Mouse (Mus musculus): Measurements from ENCODE around the gene Sec24a. TPM values are rescaled to one million over a fixed set of nuclear protein-coding genes. Genes with fewer than 3 reads are reported as not detected.

Gene Sec24a
- polyA plus RNA-seq, 1 experiment = 15.6 TPM

DNA sequence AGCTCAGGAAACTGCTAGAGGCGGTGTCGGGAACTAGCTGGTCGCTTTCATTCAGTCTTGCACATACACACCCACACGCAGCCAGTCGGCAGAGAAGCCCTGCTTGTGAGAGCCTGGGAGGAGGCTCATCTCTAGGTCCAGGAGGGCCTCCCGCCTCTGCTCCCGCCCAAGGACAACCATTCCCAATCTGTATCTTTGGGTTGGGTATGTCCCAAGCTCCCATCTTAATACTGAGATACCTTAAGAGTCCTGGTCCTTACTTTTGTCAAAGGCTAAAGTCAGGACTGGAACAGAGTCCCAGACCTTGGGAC, 113.6 kb downstream of the Sec24a start:
- Histone ChIP-seq H3K27me3 (ENCODE audit: control insufficient read depth, insufficient read depth, low read length) (no peaks in the 10 kb centered on the region), H3K36me3 (ENCODE audit: control insufficient read depth, insufficient read depth, low read length) (no peaks in the 10 kb centered on the region), H3K27ac (ENCODE audit: control insufficient read depth, insufficient read depth, low read length) (no peak overlapping the region), H3K4me3 (ENCODE audit: control insufficient read depth, insufficient read depth, low read length) (peak overlapping the region; percentile 82), H3K4me1 (replicated peaks; ENCODE audit: control insufficient read depth, insufficient read depth, low read length) (peaks cover 53% of the 10 kb centered on the region)
- 2% methylated on average over 7 of the region's 7 CpGs for WGBS
- TF ChIP-seq POLR2A (IDR thresholded peaks at IDR 0.05; ENCODE audit: control insufficient read depth, extremely low read depth, insufficient read depth, low read length, poor library complexity) = no peak
- TF ChIP-seq CTCF (IDR thresholded peaks at IDR 0.05; ENCODE audit: borderline replicate concordance, control insufficient read depth, extremely low read depth, insufficient read depth, low read length, poor library complexity) = no peak
- no peak for DNase-seq

DNA sequence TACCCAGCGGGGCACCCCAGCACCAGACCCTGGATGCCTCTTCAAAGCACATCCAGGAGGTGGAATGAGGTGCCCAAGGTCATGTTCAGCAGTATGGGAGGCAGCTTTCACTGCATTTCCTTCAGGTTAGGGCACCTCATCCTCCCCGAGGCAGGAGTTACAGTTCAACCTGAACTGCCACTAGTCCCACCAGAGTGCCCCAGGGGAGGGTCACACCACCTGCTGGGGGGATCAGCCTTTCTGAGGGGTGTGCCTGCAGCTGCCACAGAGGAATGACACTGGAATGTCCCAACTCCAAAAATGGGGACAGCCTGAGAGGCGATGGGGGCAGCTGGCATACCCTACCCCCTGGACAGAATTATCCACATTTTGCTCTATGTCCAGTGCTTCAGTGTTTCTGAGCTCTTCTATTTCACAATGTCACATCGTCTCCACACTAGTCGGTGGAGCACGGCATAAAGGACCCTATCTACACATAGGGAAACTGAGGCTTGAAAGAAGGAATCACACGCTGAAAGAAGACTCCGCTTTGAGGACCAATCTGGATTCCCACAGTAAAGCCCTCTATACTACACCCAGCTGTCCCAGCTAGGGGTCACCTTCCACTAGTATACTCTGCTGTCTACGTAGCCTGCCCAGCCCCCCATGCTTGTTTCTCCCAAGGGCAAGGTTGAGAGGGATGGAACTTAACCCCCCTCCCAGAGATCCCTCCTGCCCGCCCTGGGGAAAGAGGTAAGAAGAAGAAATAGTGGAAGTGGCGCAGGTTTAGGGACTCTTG, 114.1 kb downstream of the Sec24a start:
- Histone ChIP-seq H3K27me3 (ENCODE audit: control insufficient read depth, insufficient read depth, low read length) (no peaks in the 10 kb centered on the region), H3K36me3 (ENCODE audit: control insufficient read depth, insufficient read depth, low read length) (no peaks in the 10 kb centered on the region), H3K4me1 (replicated peaks; ENCODE audit: control insufficient read depth, insufficient read depth, low read length) (peaks cover 58% of the 10 kb centered on the region), H3K4me3 (ENCODE audit: control insufficient read depth, insufficient read depth, low read length) (peak overlapping the region; percentile 82), H3K27ac (ENCODE audit: control insufficient read depth, insufficient read depth, low read length) (no peak overlapping the region)
- no peak for DNase-seq
- TF ChIP-seq POLR2A (IDR thresholded peaks at IDR 0.05; ENCODE audit: control insufficient read depth, extremely low read depth, insufficient read depth, low read length, poor library complexity) = no peak
- TF ChIP-seq CTCF (IDR thresholded peaks at IDR 0.05; ENCODE audit: borderline replicate concordance, control insufficient read depth, extremely low read depth, insufficient read depth, low read length, poor library complexity) = no peak
- WGBS = 53% methylated on average over 11 of the region's 11 CpGs

DNA sequence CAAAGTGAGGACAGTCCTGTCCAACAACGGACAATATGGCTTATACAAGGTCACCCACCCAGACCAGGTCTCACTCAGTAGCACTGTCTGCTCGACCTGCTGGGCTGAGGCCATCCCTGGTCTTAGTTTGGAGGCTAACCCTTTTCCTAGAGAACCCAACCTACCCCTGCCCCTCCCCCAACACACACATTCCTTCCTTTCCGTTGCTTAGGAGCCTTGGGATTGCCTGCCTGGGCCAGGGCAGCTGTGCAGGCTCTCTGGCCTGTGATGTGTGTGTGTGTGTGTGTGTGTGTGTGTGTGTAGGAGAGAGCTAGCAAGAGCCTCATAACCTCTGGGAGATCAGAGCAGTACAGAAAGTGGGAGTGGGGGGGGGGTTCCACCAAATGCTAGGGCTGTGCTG, 114.9 kb downstream of the Sec24a start:
- no peaks in the 10 kb centered on the region for H3K27me3 ChIP-seq (ENCODE audit: control insufficient read depth, insufficient read depth, low read length)

DNA sequence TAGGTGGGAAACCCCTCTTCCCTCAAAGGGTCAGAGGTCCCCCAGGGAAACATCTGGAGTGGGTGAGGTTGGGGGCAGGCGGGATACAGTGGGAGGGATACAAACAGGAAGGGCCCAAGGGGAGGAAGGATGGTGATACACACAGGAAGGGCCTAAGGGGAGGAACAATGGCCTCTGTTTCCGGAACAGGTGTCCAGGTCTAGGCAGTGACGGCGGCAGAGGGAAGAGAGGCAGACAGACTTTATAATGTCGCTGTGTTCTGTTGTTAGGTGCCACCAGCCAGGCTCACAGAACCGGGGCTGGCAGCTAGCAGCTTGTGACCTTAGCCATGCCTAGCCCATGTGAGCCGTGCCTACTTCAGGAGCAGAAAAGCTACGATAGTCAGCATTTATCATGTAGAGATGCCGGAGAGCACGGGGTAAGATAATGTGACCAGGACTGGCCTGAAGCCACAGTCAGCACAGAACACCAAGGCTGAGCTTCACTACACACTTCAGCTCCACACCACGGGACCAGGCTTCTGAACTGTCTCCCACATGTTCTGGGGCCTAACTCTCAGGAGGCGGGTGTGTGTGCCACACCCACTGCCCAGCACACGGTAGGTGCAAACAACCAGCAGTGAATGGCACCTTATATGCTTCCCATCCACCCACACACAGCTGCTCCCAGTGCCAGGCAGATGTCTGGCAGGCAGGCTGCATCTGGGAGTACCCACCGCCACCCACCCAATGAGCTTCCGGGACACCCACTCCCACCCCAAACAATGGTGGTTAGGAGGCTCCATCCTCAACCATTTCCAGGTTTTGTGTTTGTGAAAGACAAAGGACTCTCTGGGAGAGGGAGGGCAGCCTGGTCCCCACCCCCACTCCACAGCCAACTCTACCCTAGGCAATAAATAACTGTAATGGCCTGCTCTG, 116.4 kb downstream of the Sec24a start:
- H3K4me1 ChIP-seq (replicated peaks; ENCODE audit: control insufficient read depth, insufficient read depth, low read length) = peaks cover 79% of the 10 kb centered on the region
- no peaks in the 10 kb centered on the region for H3K27me3 ChIP-seq (ENCODE audit: control insufficient read depth, insufficient read depth, low read length)
- H3K27ac ChIP-seq (ENCODE audit: control insufficient read depth, insufficient read depth, low read length) = peak overlapping the region; percentile 28
- peak; percentile 43 for DNase-seq
- no peaks in the 10 kb centered on the region for H3K36me3 ChIP-seq (ENCODE audit: control insufficient read depth, insufficient read depth, low read length)
- TF ChIP-seq POLR2A (IDR thresholded peaks at IDR 0.05; ENCODE audit: control insufficient read depth, extremely low read depth, insufficient read depth, low read length, poor library complexity) (no peak), CTCF (IDR thresholded peaks at IDR 0.05; ENCODE audit: borderline replicate concordance, control insufficient read depth, extremely low read depth, insufficient read depth, low read length, poor library complexity) (0 out of 2 replicates have a peak, but pooled peaks have one; percentile 10)
- no peak overlapping the region for H3K4me3 ChIP-seq (ENCODE audit: control insufficient read depth, insufficient read depth, low read length)
- 39% methylated on average over 15 of the region's 15 CpGs for WGBS

More for the DNA sequence above, 114.9 kb downstream of the Sec24a start:
- H3K4me1 ChIP-seq (replicated peaks; ENCODE audit: control insufficient read depth, insufficient read depth, low read length) = peaks cover 64% of the 10 kb centered on the region
- no peak overlapping the region for H3K4me3 ChIP-seq (ENCODE audit: control insufficient read depth, insufficient read depth, low read length)
- DNase-seq = no peak
- no peaks in the 10 kb centered on the region for H3K36me3 ChIP-seq (ENCODE audit: control insufficient read depth, insufficient read depth, low read length)
- no peak for TF ChIP-seq CTCF (IDR thresholded peaks at IDR 0.05; ENCODE audit: borderline replicate concordance, control insufficient read depth, extremely low read depth, insufficient read depth, low read length, poor library complexity)
- TF ChIP-seq POLR2A (IDR thresholded peaks at IDR 0.05; ENCODE audit: control insufficient read depth, extremely low read depth, insufficient read depth, low read length, poor library complexity) = no peak
- no peak overlapping the region for H3K27ac ChIP-seq (ENCODE audit: control insufficient read depth, insufficient read depth, low read length)
- 89% methylated on average over 3 of the region's 3 CpGs for WGBS

DNA sequence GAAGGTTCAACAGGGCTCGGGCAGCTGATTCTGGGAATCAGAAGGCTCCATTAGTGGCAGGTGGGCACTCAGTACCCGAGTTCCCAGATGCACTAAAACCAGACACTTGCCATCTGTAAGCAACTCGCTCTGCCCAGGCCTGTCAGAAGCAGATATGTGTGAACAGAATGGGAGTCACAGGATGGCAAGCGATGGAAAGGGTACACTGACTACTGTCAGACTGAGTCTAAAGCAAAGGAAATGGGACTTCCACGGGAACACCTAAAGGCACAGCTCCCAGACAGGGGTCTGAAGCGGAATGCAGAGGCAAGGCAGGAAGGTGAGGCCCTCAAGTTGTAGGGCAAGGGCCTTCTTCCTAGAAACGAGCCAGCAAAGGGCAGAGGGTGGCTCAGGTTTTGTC, 117.2 kb downstream of the Sec24a start:
- Histone ChIP-seq H3K27ac (ENCODE audit: control insufficient read depth, insufficient read depth, low read length) (peak overlapping the region; percentile 28; the same call in 1 of the 2 replicates), H3K27me3 (ENCODE audit: control insufficient read depth, insufficient read depth, low read length) (no peaks in the 10 kb centered on the region), H3K4me3 (ENCODE audit: control insufficient read depth, insufficient read depth, low read length) (no peak overlapping the region), H3K36me3 (ENCODE audit: control insufficient read depth, insufficient read depth, low read length) (no peaks in the 10 kb centered on the region), H3K4me1 (replicated peaks; ENCODE audit: control insufficient read depth, insufficient read depth, low read length) (peaks cover 84% of the 10 kb centered on the region)
- DNase-seq = no peak
- TF ChIP-seq POLR2A (IDR thresholded peaks at IDR 0.05; ENCODE audit: control insufficient read depth, extremely low read depth, insufficient read depth, low read length, poor library complexity) = no peak
- TF ChIP-seq CTCF (IDR thresholded peaks at IDR 0.05; ENCODE audit: borderline replicate concordance, control insufficient read depth, extremely low read depth, insufficient read depth, low read length, poor library complexity) = no peak
- WGBS = 80% methylated on average over 7 of the region's 7 CpGs

DNA sequence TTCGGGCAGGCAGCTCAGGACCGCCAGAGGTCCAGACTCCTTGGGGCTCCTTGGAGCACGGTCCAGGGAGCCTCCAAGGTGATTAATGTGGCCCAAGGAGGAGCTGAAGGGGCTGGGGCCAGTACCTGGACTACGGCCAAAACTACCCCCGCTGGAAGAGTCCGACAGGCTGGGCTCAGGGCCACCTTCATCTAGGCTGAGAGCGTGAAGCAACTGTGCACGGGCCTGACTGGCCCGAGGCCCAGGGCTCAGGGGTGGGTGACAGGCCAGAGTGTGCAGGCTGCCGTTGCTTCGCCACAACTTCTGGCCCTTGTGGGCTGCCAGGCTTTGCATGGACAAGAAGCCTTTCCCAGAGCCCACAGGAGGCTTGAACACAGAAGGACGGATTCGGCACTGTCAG, 118.1 kb downstream of the Sec24a start:
- no peak for TF ChIP-seq POLR2A (IDR thresholded peaks at IDR 0.05; ENCODE audit: control insufficient read depth, extremely low read depth, insufficient read depth, low read length, poor library complexity)
- Histone ChIP-seq H3K27ac (ENCODE audit: control insufficient read depth, insufficient read depth, low read length) (peak overlapping the region; percentile 92), H3K4me1 (replicated peaks; ENCODE audit: control insufficient read depth, insufficient read depth, low read length) (peaks cover 89% of the 10 kb centered on the region), H3K27me3 (ENCODE audit: control insufficient read depth, insufficient read depth, low read length) (no peaks in the 10 kb centered on the region), H3K4me3 (ENCODE audit: control insufficient read depth, insufficient read depth, low read length) (no peak overlapping the region), H3K36me3 (ENCODE audit: control insufficient read depth, insufficient read depth, low read length) (no peaks in the 10 kb centered on the region)
- DNase-seq = no peak
- WGBS = 81% methylated on average over 13 of the region's 13 CpGs

Data from thymus, adult 2 months (tissue).